Mouse (Mus musculus) CD4-positive, CD25-positive, alpha-beta regulatory T cell (primary cell): ENCODE measurements around the gene Myzap. TPM values are rescaled to one million over a fixed set of nuclear protein-coding genes. Genes with fewer than 3 reads are reported as not detected.

ENCODE experiments used
- polyA plus RNA-seq: library from polyadenylated mRNA; unstranded; fragments of 100-300 nt; shearing (Covaris generic); gene quantifications from one replicate; pipeline ENCODE4 v1.2.1, GENCODE M21; 2017

Myzap gene
- 0.79 TPM for polyA plus RNA-seq

GRCm38 (mm10) chr9:71591938-71592548, at the start of gene Myzap:
Gene Myzap, minus strand, starts transcription at chr9:71592360.

GRCm38 (mm10) chr9:71485475-71486094, 106.6 kb downstream of the Myzap start, which contains the start of gene Polr2m:
Gene Polr2m, minus strand, starts transcription at chr9:71485935.

Other genes starting within 250 kb of the Myzap start
- 207 TPM for gene Polr2m, start 106.4 kb downstream of the Myzap start, polyA plus RNA-seq
- gene Cgnl1, start 179.2 kb upstream of the Myzap start, polyA plus RNA-seq = 0.31 TPM